Comparison of ENCODE assay signal across 24 mouse cellular contexts in the genomic region with DNA sequence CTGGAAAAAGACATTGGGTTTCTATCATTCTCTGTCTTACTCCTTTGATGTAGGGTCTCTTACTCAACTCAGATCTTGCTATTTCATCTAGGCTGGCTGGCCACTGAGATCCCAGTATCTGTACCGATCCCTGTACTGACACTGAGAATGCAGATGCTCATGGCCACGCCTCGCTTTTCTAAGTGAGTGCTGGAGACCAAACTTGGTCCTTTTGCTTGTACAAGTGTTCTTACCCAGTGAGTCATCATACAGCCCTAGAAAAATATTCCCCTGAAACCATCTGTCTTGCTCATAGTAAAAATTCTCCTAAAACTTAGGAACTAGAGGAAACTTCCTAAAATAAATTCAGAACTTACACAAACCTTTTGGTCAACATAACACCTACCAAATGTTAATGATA.
DNase-seq lines count a peak whose midpoint lies in the region; ATAC-seq lines count a peak whose summit lies in the region.
"Had no signal": no experiment of that assay in that cellular context is flagged by ENCODE, and none has a peak within 500 bp of the region (broad histone marks: within the 10 kb centered on the region; RNA-seq: fewer than 3 reads in every experiment).

No protein-coding gene starts in this region.

- no peaks in the 10 kb centered on the region for H3K36me3 ChIP-seq in heart, embryonic 13.5 days
- H3K36me3 ChIP-seq in heart, embryonic 16.5 days (ENCODE audit: control insufficient read depth, insufficient read depth) = no peaks in the 10 kb centered on the region
- H3K36me3 ChIP-seq: embryonic facial prominence, embryonic 13.5 days; embryonic facial prominence, embryonic 15.5 days; forebrain, embryonic 10.5 days; forebrain, embryonic 12.5 days had no signal

- peaks cover 12% of the 10 kb centered on the region for H3K4me1 ChIP-seq in heart, embryonic 13.5 days
- H3K4me1 ChIP-seq in heart, embryonic 16.5 days (ENCODE audit: control insufficient read depth, insufficient read depth, low read length) = peaks cover 3% of the 10 kb centered on the region; the same call in 1 of the 2 replicates
- H3K4me1 ChIP-seq: embryonic facial prominence, embryonic 13.5 days; embryonic facial prominence, embryonic 15.5 days had no signal

- peak overlapping the region; percentile 56 for H3K27ac ChIP-seq in heart, embryonic 13.5 days (replicated peaks)
- H3K27ac ChIP-seq in heart, embryonic 16.5 days (ENCODE audit: low read length) = peak overlapping the region; percentile 27
- H3K27ac ChIP-seq: embryonic facial prominence, embryonic 13.5 days; embryonic facial prominence, embryonic 15.5 days; forebrain, embryonic 10.5 days; forebrain, embryonic 12.5 days had no signal

- intact Hi-C loops in heart, postnatal 36 days (cut with DNase I) = no loop called here

- no peak overlapping the region for H3K4me3 ChIP-seq in heart, embryonic 13.5 days
- H3K4me3 ChIP-seq in heart, embryonic 16.5 days (ENCODE audit: low read length) = no peak overlapping the region
- H3K4me3 ChIP-seq: embryonic facial prominence, embryonic 13.5 days; embryonic facial prominence, embryonic 15.5 days; erythroblast, embryonic 14.5 days; forebrain, embryonic 10.5 days; forebrain, embryonic 12.5 days had no signal

- no peak overlapping the region for H3K9ac ChIP-seq in heart, embryonic 13.5 days
- no peak overlapping the region for H3K9ac ChIP-seq in heart, embryonic 16.5 days (ENCODE audit: low read length)
- H3K9ac ChIP-seq: embryonic facial prominence, embryonic 13.5 days; embryonic facial prominence, embryonic 15.5 days; forebrain, embryonic 12.5 days had no signal

- DNase-seq in frontal cortex, postnatal 10 days (ENCODE audit: low spot score in 2 of 2) = no peak
- no peak for DNase-seq in heart, postnatal 36 days
- no peak for DNase-seq in heart, adult 9 months (ENCODE audit: low spot score in 2 of 2)
- peak; percentile 25 for DNase-seq in 3T3-L1 (ENCODE audit: low read depth, low spot score)
- DNase-seq in cerebellum, adult 9-10 months = no peak
- DNase-seq: adrenal gland, adult 2 months; adrenal gland, postnatal 10 days; adrenal gland, postnatal 25 days; cerebellum, adult 11-12 months; cerebellum, adult 2 months; cerebellum, adult 9-11 months; cerebellum, postnatal 14 days; cerebellum, postnatal 36 days; embryo, embryonic 11 days had no signal

- H3K27me3 ChIP-seq in heart, embryonic 13.5 days (replicated peaks) = no peaks in the 10 kb centered on the region
- no peaks in the 10 kb centered on the region for H3K27me3 ChIP-seq in heart, embryonic 16.5 days (ENCODE audit: control insufficient read depth, insufficient read depth, low read length)
- H3K27me3 ChIP-seq: embryonic facial prominence, embryonic 13.5 days; embryonic facial prominence, embryonic 15.5 days; forebrain, embryonic 12.5 days had no signal

- ATAC-seq in frontal cortex, adult (ENCODE audit: low TSS enrichment) = peak; percentile 80
- no peak for ATAC-seq in heart, embryonic 13.5 days (ENCODE audit: extremely low read depth, insufficient number of reproducible peaks, low FRiP score, low TSS enrichment)
- no peak for ATAC-seq in heart, embryonic 16.5 days (replicated peaks; ENCODE audit: extremely low read depth, insufficient read depth, low FRiP score)
- ATAC-seq: forebrain, embryonic 14.5 days; forebrain, embryonic 16.5 days had no signal

- WGBS in heart, embryonic 13.5 days = 70% methylated on average over 3 of the region's 3 CpGs
- 87% methylated on average over 3 of the region's 3 CpGs for WGBS in heart, embryonic 16.5 days

- H3K9me3 ChIP-seq in heart, embryonic 13.5 days = no peaks in the 10 kb centered on the region
- H3K9me3 ChIP-seq in heart, embryonic 16.5 days (replicated peaks; ENCODE audit: control insufficient read depth, low read length) = no peaks in the 10 kb centered on the region
- H3K9me3 ChIP-seq: embryonic facial prominence, embryonic 13.5 days; embryonic facial prominence, embryonic 15.5 days; forebrain, embryonic 12.5 days had no signal

- H3K4me2 ChIP-seq in heart, embryonic 13.5 days = no peak overlapping the region
- H3K4me2 ChIP-seq in heart, embryonic 16.5 days (ENCODE audit: low read depth, low read length) = no peak overlapping the region
- H3K4me2 ChIP-seq: embryonic facial prominence, embryonic 13.5 days; embryonic facial prominence, embryonic 15.5 days; forebrain, embryonic 12.5 days had no signal
